Mouse (Mus musculus) frontal cortex, postnatal 10 days (tissue): ENCODE measurements at regions not wholly inside any gene's neighbourhood (a gene's known extent, or its start where the extent isn't known, plus 50 kb on each side); places are given as distances from the start of the nearest gene placed in this dataset.

Experiments used
- DNase-seq, 2 experiments: peaks; one replicate each; pipeline ENCODE4 v3.0.0; 2022; ENCODE audit warnings: low spot score in 2 of 2, mixed read lengths in 1 of 2

DNA sequence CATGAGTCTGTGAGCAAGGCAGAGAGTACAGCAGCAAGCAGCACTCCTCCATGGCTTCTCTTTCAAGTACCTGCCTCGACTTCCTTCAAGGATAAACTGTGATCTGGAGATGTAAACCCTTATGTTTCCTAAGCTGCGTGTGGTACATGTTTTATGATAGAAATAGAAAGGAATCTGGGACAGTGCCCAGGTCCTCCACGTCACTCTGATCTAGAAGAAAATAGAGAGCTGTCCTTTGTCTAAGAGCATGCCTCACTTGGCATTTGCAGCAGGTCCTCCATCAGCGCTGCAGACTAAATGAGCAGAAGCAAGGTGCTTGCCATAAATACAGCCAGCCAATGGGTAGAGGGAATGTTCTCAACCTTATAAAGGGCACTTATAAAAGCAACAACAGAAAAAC is 156.3 kb upstream of the Zfp618 start:
- DNase-seq = no peak

- DNase-seq = no peak
Measured at GRCm38 (mm10) chr4:62819889-62820288, 145.5 kb upstream of the Zfp618 start.

- DNase-seq = no peak
Measured at GRCm38 (mm10) chr4:62821288-62821687, 144.1 kb upstream of the Zfp618 start.

- DNase-seq = peak; percentile 27 to 64
Measured at GRCm38 (mm10) chr4:62822568-62822967, 142.8 kb upstream of the Zfp618 start.

DNA sequence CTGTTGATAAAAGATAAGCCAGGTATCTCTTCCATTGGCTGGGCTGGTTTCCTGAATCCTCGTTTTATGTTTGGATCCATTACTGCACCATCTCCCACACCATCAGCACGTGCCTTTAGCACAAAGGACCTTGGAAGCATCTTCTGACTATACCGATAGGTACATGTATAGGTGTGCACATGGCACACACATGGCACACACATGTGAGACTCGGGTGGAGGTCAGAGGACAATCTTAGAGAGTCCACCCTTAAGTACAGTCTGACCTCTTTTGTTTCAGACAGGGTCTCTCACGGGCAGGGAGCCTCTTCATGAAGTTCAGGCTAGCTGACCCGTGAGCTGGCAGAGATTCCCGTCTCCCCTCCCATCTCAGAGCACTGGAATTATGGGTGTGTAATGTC is 142.3 kb upstream of the Zfp618 start:
- DNase-seq = no peak

DNA sequence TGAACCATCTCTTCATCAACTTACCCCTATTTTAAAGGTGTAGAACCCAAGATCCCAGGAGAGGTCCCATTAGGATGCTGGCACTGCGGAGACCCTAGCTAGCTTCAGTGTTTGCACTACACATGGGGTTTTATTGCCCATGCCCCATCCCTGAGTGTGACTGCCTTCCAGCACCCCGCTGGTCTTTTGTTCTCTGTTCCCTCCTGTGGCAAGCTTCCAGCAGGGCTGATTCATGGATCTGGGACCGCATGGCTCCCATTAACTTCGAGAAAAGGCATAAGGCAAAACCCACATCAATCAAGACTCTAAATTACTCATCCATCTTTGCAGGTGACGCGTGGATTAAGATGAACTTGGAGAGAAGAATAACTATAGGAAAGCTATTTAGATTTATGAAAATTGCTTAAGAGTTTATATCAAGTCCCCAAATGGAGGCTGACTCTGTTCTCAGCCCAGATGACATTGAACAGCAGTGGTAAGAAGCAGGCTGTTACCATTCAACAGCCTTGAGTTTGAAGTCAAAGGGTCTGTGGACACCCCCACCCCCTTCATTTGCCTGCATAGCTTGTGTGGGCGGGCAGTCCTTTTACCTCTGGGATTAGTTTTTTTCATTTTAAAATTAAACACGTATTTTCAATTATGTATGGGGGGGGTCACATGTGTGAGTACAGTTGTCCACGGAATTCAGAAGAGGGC is 141.7 kb upstream of the Zfp618 start:
- DNase-seq = peak in 1 of 2 experiments; percentile 15

DNA sequence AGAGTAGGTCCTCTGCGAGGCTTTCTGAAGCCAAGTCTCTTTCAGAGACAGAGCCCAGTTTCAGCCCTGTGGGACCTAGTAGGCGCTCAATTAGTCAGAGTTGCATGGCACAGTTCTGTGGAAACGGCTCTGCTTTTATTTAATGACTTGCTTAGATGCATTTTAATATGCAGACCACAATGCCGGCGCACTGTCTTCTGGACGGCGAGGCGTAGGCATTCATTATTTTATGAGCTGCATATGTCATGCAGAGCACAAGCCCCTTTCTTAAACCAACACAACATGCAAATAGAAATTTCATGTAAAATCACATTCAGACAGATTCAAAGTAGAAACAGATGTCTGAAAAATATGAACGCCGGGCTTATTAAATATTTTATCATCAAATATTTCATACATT is 140.8 kb upstream of the Zfp618 start:
- DNase-seq = no peak

DNA sequence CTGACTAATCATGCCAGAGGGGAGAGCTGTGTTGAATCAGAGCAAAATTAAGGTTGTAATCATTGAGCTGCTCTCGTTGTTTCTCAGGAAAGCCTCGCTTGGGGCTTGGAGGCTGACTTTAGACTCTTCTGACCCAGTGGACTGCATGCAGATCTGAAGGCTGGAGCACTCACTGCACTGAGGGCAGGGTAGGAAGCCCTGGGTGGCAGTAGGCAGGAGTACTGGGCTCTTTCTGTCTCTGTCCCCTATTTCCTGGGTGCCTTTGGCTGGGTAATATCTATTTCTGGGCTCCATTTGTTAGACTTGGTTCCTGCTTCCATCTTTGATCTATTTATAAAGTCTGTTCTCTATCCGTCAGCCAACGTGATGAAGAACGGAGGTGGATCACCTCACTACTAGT is 140.1 kb upstream of the Zfp618 start:
- DNase-seq = no peak

DNA sequence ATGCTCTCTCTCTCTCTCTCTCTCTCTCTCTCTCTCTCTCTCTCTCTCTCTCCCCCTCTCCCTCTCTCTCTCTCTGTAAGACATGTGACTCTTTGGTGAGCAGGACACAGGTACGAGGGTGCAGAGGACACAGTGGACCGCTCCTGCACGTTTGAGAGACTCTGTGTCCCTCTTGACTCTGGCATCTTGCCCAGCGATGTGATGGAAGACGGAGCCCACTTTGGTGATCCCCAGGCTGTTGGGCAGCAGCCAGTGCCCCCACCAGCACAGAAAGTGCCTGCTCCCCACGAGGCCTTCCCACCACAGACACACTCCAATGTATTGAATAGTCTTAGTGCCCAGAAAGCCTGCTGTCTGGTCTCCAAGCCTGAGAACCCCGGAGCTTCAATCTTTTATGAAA is 136.4 kb upstream of the Zfp618 start:
- no peak for DNase-seq

GRCm38 (mm10) chr4:62833944-62834343 is 131.4 kb upstream of the Zfp618 start:
- DNase-seq = peak; percentile 12 to 38

GRCm38 (mm10) chr4:62836875-62837274 is 128.5 kb upstream of the Zfp618 start:
- no peak for DNase-seq

GRCm38 (mm10) chr4:62850526-62850925 is 114.8 kb upstream of the Zfp618 start:
- DNase-seq = no peak

DNA sequence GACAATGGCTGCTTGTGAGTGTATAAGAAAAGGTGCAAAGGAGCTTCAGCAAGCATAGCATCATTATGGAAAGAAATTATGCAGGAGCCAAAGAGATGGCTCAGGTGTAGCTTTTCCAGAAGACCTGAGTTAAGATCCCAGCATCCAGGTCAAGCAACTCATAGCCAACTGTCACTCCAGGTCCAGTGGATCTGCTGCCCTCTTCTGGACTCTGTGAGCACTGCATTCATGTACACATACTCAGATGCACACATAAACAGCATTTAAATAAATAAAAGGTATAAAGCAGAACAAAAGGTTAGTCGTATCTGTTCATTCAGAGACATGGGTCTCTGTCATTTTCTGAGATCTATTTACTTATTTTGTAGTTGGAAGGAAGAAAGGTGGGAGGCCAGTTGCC is 112.0 kb upstream of the Zfp618 start:
- no peak for DNase-seq

- DNase-seq = no peak
Measured at GRCm38 (mm10) chr4:62856406-62856805, 109.0 kb upstream of the Zfp618 start.

- no peak for DNase-seq
Measured at GRCm38 (mm10) chr4:62862756-62863155, 102.6 kb upstream of the Zfp618 start.

- DNase-seq = peak; percentile 45 to 64
Measured at GRCm38 (mm10) chr4:62870391-62870983, 94.9 kb upstream of the Zfp618 start.

DNA sequence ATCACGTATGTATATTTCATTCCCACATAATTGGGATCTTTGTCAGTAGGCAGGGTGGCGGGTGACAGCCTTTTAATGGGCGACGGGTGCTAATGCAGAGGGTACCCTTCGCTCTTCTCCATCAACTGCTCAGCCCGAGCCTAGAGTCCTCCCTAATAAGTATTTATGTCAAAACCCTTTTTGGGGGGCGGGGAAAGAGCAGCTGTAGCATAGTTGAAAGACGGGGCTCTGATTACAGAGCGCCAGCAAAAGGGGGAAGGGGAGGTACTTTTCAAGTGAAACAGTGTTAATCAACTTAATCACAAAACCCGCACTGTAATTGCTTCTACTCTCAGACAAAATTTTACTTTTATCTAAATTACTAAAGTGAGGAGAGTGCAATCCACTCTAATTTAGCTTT is 92.8 kb upstream of the Zfp618 start:
- no peak for DNase-seq

GRCm38 (mm10) chr4:62873986-62874385 is 91.4 kb upstream of the Zfp618 start:
- no peak for DNase-seq

GRCm38 (mm10) chr4:62878063-62878462 is 87.3 kb upstream of the Zfp618 start:
- no peak for DNase-seq

- DNase-seq = no peak
Measured at GRCm38 (mm10) chr4:62878927-62879326, 86.4 kb upstream of the Zfp618 start.

- no peak for DNase-seq
Measured at GRCm38 (mm10) chr4:62881824-62882223, 83.5 kb upstream of the Zfp618 start.

DNA sequence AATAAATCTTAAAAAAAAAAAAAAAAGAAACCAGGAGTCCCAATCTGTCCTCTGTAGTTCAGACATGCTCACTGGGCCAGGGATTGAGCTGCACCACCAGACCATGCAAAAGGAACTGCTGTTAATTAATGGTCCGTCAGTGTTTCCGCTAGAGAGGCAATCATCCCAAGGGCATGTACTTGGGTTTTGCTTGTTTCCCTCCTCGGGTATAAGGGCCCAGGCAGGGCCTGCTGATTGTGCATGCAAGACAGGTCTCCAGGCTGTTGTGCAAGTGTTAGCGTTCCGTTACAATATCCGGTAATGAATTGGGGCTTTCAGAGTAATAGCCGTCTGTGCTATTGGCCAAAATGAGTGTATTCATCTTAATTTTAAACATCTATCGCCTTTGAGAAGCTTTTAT is 83.1 kb upstream of the Zfp618 start:
- no peak for DNase-seq

DNA sequence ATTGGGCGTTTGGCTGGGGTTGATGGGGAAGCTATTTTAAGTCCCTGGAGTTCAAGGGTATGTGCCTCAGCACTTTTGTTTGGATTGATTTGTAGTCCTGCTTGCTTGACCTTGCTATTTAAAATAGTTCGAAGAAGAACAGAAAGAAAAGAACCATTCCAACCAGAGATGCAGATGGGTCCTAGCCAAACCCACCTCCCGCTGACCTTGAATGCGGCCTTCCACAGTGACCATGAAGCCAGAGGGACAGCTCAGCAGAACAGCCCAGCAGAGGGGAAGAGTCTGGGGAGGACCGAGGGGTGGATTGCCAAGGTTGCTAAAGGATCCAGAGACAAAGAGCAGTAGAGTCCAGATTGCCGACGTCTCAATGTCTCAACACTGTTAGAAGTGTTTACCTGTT is 76.6 kb upstream of the Zfp618 start:
- DNase-seq = no peak

DNA sequence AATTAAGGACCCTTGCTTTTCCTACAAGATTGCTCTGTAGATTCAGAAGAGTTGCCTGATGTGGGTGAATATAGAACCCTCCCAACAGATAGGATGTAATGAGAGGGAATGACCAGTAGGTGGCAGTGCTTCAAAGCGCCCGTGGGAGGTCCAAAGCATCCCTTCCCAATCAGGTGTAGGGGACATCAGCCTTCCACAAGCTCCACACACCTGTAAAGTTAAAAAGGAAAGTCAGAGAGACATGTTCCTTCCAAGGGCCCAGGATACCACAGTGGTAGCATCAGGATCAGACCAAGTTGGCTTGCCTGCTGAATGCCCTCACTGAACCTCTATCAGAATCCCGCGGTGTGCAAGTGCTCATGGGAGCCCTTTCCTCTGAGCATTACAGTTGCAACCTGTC is 75.7 kb upstream of the Zfp618 start:
- DNase-seq = no peak
